Mouse (Mus musculus) cerebellum, adult 11-12 months (tissue): Measurements from ENCODE around the gene Slc10a7.
A peak's percentile ranks its signal among the peaks of the same experiment; 100 is the strongest.

Source experiments
- DNase-seq: peaks from one replicate; pipeline ENCODE4 v3.0.0; 2022

Gene Slc10a7

GRCm38 (mm10) chr8:78626632-78627031, 117.5 kb downstream of the Slc10a7 start:
- DNase-seq, result no peak

DNA sequence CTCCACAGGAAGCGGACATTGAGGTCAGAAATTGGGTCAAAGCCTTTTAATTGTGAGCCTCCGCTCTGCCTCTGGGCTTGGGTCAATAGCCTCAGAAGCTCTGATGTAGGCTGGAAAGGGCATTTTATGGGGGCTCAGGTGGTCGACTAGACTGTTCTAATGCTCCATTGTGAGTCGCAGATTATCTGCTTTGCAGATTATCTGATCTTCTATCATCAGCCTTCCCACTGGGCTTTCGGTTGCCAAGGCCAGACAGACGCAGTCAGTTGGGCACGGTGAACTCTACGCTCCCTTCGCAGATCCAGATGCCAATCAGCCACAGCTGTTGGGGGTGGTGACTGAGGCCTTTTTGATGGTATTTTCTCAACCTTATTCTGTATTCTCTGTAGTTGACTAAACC, 118.6 kb downstream of the Slc10a7 start:
- no peak for DNase-seq

DNA sequence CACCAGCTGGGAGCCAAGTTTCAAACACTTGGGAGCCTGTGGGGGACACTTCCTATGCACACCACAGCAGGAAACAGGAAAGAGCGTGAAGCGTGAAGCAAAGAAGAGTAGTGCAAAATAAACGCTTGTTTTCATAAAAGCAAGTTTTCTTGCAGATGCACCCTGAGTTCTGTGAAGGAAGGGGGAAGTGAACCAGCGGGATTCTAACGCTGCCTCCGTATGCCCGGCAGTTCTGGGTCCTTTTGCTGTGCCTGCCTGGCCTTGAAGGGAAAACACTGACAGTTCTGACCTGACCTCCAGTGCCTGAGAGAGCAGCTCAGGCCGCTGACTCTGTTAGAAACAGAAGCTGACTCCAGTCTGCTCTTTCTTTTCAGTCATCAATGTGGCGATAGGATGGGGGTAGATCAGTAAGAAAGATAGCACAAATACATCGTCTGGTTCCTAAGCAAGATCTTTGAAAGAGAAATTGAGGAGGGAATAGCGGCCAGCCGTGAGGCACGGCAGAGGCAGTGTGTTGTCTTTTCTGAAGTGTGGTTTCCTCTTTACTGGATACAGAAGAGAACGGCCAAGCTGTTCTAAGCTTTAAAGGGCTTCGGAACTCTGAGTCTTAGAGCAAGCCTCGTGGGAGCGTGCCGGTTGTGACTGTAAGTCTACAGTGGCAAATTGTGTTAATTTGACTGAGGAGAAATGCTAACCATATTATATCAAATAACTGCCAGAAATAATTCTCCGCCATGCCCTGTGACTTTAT, 121.4 kb downstream of the Slc10a7 start:
- no peak for DNase-seq

DNA sequence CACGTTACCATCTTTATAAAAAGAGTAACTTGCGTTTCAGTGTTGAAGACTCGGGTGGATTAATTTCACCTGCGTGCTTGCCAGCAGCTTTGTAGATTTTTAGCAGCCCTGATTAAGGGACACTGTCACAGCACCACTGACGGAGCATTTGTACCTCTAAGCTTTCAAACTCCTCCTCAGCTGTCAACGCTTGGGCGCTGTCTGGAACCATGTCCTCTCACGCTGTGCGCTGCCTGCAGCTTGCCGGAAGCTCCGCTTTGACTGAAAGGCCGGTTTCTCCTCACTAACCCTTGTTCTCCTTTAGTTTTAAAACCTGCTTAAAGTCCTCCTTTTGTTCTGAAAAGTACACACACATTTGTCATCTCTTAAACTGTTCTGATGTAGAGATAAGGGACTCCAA, 123.9 kb downstream of the Slc10a7 start:
- DNase-seq, result no peak

GRCm38 (mm10) chr8:78634018-78634417, 124.9 kb downstream of the Slc10a7 start:
- DNase-seq, result no peak

GRCm38 (mm10) chr8:78634523-78635240, 125.5 kb downstream of the Slc10a7 start:
- no peak for DNase-seq

DNA sequence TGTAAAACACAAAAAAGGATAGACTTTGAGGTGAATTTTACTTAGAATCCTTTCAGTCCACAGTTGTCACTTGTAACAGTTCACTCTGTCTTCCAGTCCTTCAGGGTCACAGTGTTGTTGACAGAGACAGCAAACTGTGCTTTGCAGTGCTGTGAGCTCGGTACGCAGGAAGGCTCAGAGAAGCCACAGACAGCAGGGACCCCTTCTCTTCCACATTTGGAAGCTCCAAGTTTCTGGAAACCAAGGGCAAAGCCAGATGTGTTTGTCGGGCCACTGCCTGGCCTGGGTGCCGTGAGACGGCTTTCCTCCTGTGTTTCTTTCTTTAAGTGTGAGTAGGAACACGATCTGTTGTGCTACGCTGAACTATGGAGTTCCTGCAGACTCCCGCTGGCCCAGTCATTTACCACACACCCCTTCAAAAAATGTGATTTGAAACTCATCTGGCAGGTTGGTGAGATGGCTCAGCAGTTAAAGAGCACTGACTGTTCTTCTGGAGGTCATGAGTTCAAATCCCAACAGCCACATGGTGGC, 126.2 kb downstream of the Slc10a7 start:
- DNase-seq, result no peak

- no peak for DNase-seq
Observed at GRCm38 (mm10) chr8:78641919-78642318, 132.8 kb downstream of the Slc10a7 start.

GRCm38 (mm10) chr8:78642376-78642775, 133.2 kb downstream of the Slc10a7 start:
- no peak for DNase-seq

GRCm38 (mm10) chr8:78647000-78647656, 138.0 kb downstream of the Slc10a7 start:
- no peak for DNase-seq

DNA sequence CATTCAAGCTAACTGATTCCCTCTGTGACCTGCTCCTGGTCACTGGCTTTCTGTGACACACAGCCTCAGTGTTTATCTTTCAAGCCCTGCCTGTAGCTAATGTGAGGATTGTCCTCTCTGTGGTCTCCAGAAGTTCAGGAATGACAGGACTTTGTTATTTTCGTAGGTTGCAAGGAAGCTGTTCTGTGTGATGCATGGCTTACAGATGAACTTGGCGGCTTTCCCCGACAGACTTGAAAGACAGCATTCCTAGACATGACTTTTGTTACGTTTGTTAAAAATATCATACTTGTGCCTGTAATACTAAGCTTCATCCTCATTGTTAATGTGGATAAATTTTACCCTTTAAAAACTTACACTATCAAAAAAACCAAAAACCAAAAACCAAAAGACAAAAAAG, 138.7 kb downstream of the Slc10a7 start:
- DNase-seq, result no peak

DNA sequence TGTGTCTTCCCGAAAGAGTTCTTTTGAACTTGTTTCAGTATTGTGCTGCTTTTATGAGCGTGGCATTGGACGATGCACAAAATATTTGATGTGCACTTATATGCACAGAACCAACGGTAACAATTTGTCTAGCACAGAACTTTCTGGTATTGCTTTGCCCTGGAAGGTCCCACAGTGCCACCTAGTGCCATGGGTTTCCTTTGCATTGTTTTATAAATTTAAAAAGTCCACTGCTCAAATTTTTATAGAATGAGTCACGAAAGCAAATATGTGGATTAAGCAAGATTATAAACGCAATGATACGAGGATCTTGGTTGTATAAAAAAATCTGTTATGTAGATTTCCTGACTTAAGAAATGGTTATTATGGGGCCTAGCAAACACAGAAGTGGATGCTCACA, 139.8 kb downstream of the Slc10a7 start:
- no peak for DNase-seq

- DNase-seq, result no peak
Observed at GRCm38 (mm10) chr8:78651670-78652069, 142.5 kb downstream of the Slc10a7 start.

DNA sequence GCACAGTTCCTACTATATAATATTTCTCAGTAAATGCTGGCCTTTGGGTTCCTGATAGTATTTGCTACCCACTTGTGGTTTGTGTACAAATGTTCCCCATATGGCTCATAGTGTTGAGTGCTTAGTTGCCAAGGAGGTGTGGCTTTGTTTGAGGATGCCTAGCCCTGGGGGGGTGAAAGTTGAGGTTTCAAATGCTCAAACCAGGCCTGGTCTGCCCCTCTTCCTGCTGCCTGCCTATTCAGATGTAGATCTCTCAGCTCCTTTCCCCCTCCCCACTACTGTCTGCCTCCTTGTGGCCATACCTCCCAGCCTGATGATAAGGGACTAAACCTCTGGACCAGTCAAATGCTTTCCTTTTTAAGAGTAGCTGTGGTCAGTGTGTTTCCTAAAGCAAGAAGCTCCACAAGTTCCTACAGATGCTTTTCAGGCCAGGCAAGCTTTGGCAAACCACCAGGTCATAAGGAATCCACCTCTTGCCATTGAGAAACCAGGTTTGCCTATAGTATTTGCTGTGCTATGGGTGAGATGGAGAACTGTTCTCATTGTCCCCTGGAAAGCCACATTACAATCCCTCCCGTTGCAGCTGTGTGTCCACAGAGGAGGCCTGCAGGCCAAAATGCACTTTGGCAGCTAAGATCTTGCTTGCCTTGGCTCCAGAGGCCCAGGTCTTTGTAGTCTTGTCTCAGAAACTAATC, 146.4 kb downstream of the Slc10a7 start:
- DNase-seq, result no peak

GRCm38 (mm10) chr8:78656700-78657370, 147.7 kb downstream of the Slc10a7 start:
- DNase-seq, result peak; percentile 64

GRCm38 (mm10) chr8:78658172-78658571, 149.0 kb downstream of the Slc10a7 start:
- no peak for DNase-seq

DNA sequence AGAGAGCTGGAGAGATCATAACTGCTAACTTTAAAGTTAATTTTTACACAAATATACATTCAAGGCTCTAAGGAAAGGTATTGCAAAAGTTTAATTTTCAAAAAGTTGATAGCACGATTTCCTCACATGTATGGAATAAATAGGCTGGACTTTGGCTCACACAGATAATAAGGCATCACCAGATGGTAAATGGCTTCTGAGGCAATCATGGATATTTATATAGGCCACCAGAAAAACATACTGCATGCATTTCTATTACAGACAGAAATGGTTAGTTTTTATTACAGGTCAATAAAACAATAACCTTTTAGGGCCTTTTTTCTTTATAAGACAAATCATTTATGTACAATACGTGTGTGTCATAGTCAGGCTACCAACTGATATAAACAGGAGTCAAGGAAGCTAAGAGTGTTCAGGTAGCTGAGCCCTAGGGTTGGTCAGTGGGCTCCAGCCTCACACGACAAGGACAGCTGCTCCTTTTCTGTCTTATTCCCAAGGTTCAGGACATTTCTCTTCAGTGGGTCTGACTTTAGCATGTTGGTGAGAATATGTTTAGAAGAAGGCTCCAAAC, 150.6 kb downstream of the Slc10a7 start:
- no peak for DNase-seq

DNA sequence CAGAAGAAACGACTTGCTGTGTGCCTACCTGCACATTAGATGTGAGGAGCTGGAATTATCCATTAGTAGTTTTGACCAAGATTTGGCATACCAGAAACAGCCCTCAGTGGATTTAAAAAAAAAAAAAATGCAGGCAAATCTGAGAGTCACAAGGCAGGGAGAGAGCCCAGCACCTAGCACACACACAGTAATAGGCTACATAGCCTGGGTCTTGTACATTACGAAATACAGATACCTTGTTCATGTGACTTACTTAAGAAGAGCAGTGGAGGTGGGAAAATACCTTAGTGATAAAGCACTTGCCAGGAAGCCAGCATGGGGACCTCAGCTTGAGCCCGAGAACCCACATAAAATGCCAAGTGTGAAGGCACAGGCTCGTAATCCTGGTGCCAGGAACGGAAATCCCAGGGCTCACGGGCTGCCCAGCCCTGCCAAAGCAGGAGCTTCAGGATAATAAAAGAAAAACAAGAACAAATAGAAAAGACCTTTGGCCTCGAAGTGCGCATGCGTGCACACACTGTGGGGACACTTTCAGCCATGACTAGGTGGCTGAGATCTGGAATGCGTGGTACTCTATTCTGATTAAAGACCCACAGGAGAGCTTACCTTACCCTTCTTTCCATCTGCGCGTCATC, 155.3 kb downstream of the Slc10a7 start:
- peak; percentile 54 for DNase-seq

GRCm38 (mm10) chr8:78667399-78667798, 158.3 kb downstream of the Slc10a7 start:
- DNase-seq, result no peak

GRCm38 (mm10) chr8:78668206-78668605, 159.1 kb downstream of the Slc10a7 start:
- DNase-seq, result no peak

DNA sequence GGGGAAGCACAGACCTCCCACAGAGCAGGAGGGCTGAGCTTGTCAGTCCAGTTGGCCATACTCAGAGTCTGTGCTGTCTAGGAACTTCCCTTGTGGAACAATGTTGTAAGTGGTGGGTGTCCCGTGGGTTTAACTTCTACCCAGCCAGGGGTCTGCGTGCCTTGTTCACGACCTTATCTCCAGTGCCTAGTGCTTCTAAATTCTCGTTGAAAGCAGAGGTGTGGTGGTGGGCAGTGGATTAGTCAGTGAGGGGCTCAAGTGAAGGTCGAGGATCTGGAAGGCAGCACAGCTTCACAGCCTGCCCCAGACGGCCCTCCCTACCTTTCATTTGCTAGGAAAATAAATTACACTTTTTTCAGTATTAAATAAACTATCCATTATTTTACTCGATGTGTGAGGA, 161.1 kb downstream of the Slc10a7 start:
- DNase-seq, result no peak
